Mouse (Mus musculus) intestine, embryonic 16.5 days (tissue): Measurements from ENCODE around the gene Acot7. TPM values are rescaled to one million over a fixed set of nuclear protein-coding genes. Genes with fewer than 3 reads are reported as not detected.
A peak's percentile ranks its signal among the peaks of the same experiment; 100 is the strongest.

Experiments
- ATAC-seq: fragments of 200-750 bp; cut with Nextera tagmentation; 2 replicates; pipeline ENCODE4 v1.8.0; 2017; ENCODE audit warnings: moderate TSS enrichment, moderate library complexity
- H3K27ac ChIP-seq: fragments of 300-500 bp; sonication (generic); 2 replicates; pipeline ENCODE4 v1.5.1; 2014; ENCODE audit warnings: mild to moderate bottlenecking, low read length
- H3K27me3 ChIP-seq: fragments of 300-500 bp; sonication (generic); replicated peaks from 2 replicates; pipeline ENCODE4 v1.6.1; 2014; ENCODE audit warnings: low read length, control low read depth, mixed read lengths; ENCODE audit not compliant: control insufficient read depth, insufficient read depth
- H3K36me3 ChIP-seq: fragments of 300-500 bp; sonication (generic); 2 replicates; pipeline ENCODE4 v1.6.1; 2014; ENCODE audit warnings: low read length, control low read depth; ENCODE audit not compliant: control insufficient read depth, insufficient read depth
- H3K4me1 ChIP-seq: fragments of 300-500 bp; sonication (generic); 2 replicates; pipeline ENCODE4 v1.6.1; 2014; ENCODE audit warnings: low read length, control low read depth, mixed read lengths; ENCODE audit not compliant: control insufficient read depth, insufficient read depth
- H3K4me2 ChIP-seq: fragments of 300-500 bp; sonication (generic); 2 replicates; pipeline ENCODE4 v1.6.1; 2014; ENCODE audit warnings: low read depth, low read length, control low read depth
- H3K4me3 ChIP-seq: fragments of 300-500 bp; sonication (generic); 2 replicates; pipeline ENCODE4 v1.5.1; 2014; ENCODE audit warnings: mild to moderate bottlenecking, low read length
- H3K9ac ChIP-seq: fragments of 300-500 bp; sonication (generic); 2 replicates; pipeline ENCODE4 v1.6.1; 2014; ENCODE audit warnings: low read depth, low read length
- H3K9me3 ChIP-seq: fragments of 300-500 bp; sonication (generic); 2 replicates; pipeline ENCODE4 v1.6.1; 2016; ENCODE audit warnings: low read length, control low read depth; ENCODE audit not compliant: control insufficient read depth
- WGBS: fragments of 180-500 bp; shearing (Covaris S2); extraction: QIAGEN DNeasy Blood & Tissue Kit; methylation state at CpG from one replicate; pipeline ENCODE4 v1.1.7; 2014; 5-methylcytosine and 5-hydroxymethylcytosine counted together
- polyA plus RNA-seq: library from polyadenylated mRNA; unstranded; fragments of >200 nt; fragmentation: Nextera tagmentation; extraction: Ambion mirVana; gene quantifications from 2 replicates; pipeline ENCODE4 v1.2.1, GENCODE M21; 2015

The Acot7 gene
- polyA plus RNA-seq, 1 experiment from 2014 or later: 52.5 TPM

GRCm38 (mm10) chr4:152135363-152135762 lies 42.6 kb upstream of the Acot7 start:
- H3K4me3 ChIP-seq: no peak overlapping the region

DNA sequence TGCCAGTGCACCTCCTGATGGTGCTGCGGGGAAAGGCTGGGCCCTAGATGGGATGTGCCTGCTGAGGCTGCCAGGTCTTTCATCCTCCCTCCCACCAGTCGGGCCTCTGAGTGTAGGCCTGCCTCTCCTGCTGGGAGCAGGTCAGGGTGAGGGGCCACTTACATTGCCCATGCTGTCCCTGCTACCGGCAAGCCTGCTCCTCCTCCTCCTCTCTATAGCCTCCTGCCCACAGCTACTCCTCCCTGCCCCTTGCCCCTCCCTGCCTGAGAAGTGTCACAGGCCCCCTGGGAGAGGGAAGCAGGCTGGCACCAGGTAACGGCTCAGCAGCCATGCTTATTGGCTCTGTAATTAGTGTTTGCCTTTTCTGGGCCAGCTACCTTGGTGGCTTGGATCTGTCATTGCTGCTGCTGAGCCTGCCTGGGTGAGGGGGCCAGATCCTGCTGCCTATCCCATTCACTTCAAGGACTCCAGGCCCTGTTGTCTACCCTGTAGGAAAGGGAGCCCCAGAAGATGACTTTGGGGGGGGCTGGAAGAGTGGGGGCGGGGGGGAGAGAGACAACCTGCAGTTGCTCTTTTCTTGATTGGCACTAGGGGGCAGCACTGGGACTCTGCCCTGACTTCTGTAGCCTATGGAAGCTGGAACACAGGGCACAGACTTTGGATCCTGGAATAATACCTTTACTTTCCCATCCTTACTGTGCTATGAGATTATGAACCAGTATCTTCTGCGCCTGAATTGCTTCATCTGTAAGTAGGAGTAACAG lies 41.6 kb upstream of the Acot7 start:
- Histone ChIP-seq H3K9me3 (no peaks in the 10 kb centered on the region), H3K9ac (no peak overlapping the region), H3K36me3 (no peaks in the 10 kb centered on the region), H3K27me3 (peaks cover 26% of the 10 kb centered on the region), H3K4me1 (peaks cover 27% of the 10 kb centered on the region), H3K4me2 (no peak overlapping the region), H3K4me3 (no peak overlapping the region), H3K27ac (no peak overlapping the region)
- 34% methylated on average over 6 of the region's 6 CpGs for WGBS
- no peak for ATAC-seq

More at GRCm38 (mm10) chr4:152135363-152135762, 42.6 kb upstream of the Acot7 start:
- H3K27me3 ChIP-seq: peaks cover 32% of the 10 kb centered on the region
- H3K9me3 ChIP-seq: no peaks in the 10 kb centered on the region
- no peaks in the 10 kb centered on the region for H3K36me3 ChIP-seq
- H3K9ac ChIP-seq: no peak overlapping the region
- 74% methylated on average over 12 of the region's 12 CpGs for WGBS
- H3K4me2 ChIP-seq: no peak overlapping the region
- no peak for ATAC-seq
- no peak overlapping the region for H3K27ac ChIP-seq
- peaks cover 36% of the 10 kb centered on the region for H3K4me1 ChIP-seq

GRCm38 (mm10) chr4:152136876-152137250 lies 41.1 kb upstream of the Acot7 start:
- H3K36me3 ChIP-seq: no peaks in the 10 kb centered on the region
- H3K9me3 ChIP-seq: no peaks in the 10 kb centered on the region
- peaks cover 21% of the 10 kb centered on the region for H3K4me1 ChIP-seq
- no peak overlapping the region for H3K9ac ChIP-seq
- H3K4me2 ChIP-seq: no peak overlapping the region
- 91% methylated on average over 2 of the region's 2 CpGs for WGBS
- peaks cover 24% of the 10 kb centered on the region for H3K27me3 ChIP-seq
- H3K27ac ChIP-seq: no peak overlapping the region
- no peak for ATAC-seq
- no peak overlapping the region for H3K4me3 ChIP-seq

DNA sequence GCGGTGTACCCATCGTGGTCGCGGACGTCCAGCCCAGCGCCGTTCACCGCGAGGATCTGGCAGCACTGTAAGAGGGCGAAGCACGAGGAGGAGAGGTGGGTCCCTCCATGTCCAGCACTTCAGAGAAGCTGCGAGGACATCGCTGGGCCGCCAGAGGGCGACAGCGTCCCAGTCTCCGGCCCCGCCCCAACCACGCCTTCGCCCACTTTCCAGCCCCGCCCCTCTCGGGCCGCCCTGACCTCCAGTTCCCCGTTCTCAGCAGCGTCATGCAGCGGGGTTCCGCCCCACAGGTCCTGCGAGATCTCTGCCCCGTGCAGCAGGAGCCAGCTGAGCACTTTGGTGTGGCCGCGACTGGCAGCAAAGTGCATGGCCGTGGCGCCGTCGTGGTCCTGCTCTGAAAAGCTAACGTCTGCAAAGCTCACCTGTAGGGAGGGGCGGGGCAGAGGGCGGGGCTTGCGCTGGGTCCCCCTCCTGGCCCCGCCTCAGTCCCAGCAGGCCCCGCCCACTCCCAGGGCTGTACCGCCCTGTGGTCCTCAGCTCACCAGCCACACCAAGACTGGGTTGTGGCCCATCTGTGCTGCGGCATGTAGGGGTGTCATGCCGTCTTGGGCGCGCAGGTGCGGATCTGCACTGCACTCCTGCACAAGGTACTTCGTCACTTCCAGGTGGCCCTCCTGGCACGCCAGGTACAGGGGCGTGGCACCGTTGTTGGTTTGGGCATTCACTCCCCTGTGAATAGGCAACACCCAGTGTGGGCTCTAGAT lies 39.3 kb upstream of the Acot7 start:
- Histone ChIP-seq H3K4me2 (peak overlapping the region; percentile 79), H3K27ac (no peak overlapping the region), H3K9ac (peak overlapping the region; percentile 55), H3K4me3 (peak overlapping the region; percentile 51), H3K9me3 (no peaks in the 10 kb centered on the region), H3K4me1 (peaks cover 9% of the 10 kb centered on the region), H3K36me3 (no peaks in the 10 kb centered on the region), H3K27me3 (peaks cover 9% of the 10 kb centered on the region)
- ATAC-seq: peak; percentile 90
- WGBS: 2% methylated on average over 50 of the region's 51 CpGs

DNA sequence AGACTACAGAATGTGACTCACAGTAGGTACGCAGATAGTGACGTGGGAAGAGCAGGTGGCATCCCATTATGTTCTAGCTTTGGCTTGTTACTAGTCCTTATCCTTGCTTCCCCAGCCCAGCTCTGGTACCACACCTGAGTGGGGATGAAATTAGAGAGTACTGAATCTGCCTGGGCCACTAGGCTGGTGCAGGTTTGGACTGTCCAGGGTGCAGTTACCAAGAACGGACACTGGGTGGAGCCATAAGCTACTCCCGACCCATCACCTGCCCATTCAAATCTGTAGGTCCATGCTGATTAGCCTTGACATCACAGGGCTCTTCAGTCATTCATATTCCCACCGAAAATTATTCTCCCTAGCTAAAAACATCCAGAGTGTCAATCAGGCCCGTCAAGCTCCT lies 37.5 kb upstream of the Acot7 start:
- no peak for ATAC-seq
- Histone ChIP-seq H3K4me3 (no peak overlapping the region), H3K27ac (no peak overlapping the region), H3K4me2 (no peak overlapping the region), H3K9me3 (no peaks in the 10 kb centered on the region), H3K27me3 (peaks cover 4% of the 10 kb centered on the region), H3K36me3 (no peaks in the 10 kb centered on the region), H3K4me1 (peaks cover 4% of the 10 kb centered on the region), H3K9ac (no peak overlapping the region)
- 33% methylated on average over 6 of the region's 6 CpGs for WGBS

DNA sequence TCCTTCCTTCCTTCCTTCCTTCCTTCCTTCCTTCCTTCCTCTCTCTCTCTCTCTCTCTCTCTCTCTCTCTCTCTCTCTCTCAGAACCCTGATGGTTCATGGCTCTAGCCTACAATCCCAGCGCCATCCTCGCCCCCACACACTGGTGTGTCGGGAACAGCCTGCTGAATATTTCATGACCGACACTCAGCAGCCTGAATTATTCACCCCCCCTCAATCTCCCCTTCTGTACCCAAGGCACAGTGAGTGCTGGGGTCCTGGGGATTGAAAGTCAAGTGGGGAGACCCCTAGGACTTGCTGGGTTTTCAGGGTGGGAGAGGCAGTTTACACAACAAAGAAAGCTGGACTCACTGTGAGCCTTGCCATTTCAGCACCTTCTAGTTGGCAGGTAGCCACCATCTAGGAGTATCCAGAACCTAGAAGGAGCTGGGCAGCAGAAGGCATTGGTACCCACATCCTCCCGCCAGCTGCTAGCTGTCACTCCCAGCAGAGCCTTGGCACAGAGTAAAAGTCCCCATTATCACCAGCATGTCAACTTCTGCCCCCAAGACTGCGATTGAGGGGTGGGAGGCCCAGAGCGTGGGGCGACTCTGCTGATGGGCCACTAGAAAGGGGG lies 36.3 kb upstream of the Acot7 start:
- Histone ChIP-seq H3K4me2 (no peak overlapping the region), H3K27me3 (peaks cover 4% of the 10 kb centered on the region), H3K9ac (no peak overlapping the region), H3K27ac (no peak overlapping the region), H3K36me3 (no peaks in the 10 kb centered on the region), H3K4me1 (peaks cover 4% of the 10 kb centered on the region), H3K4me3 (no peak overlapping the region), H3K9me3 (no peaks in the 10 kb centered on the region)
- no peak for ATAC-seq
- 76% methylated on average over 8 of the region's 8 CpGs for WGBS

GRCm38 (mm10) chr4:152143632-152144031 lies 34.3 kb upstream of the Acot7 start:
- Histone ChIP-seq H3K4me2 (no peak overlapping the region), H3K4me1 (peaks cover 4% of the 10 kb centered on the region), H3K9ac (no peak overlapping the region), H3K4me3 (no peak overlapping the region), H3K36me3 (no peaks in the 10 kb centered on the region), H3K27me3 (peaks cover 4% of the 10 kb centered on the region), H3K27ac (no peak overlapping the region), H3K9me3 (no peaks in the 10 kb centered on the region)
- 36% methylated on average over 1 of the region's 1 CpGs for WGBS
- no peak for ATAC-seq

DNA sequence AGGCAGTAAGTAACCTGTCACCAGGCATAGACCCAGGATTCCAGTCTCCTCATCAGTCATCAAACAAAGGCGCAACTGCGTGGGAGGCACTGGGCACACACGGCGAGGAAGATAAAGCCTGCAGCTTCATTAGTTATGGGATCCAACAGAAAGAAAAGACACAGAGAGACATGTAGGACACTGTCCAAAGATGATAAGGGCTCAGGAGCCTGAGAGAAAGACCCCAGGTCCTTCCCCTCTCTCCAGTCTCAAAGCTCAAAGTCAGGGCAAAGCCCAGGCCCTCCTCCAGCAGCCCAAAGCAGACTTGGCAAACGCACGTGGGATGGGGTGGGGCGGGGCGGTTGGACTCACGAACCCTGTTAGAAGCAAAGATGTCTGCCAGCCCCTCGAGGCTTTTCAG lies 32.5 kb upstream of the Acot7 start:
- no peak overlapping the region for H3K4me2 ChIP-seq
- H3K4me1 ChIP-seq: no peaks in the 10 kb centered on the region
- H3K4me3 ChIP-seq: no peak overlapping the region
- H3K27me3 ChIP-seq: peaks cover 14% of the 10 kb centered on the region
- no peak overlapping the region for H3K9ac ChIP-seq
- H3K36me3 ChIP-seq: no peaks in the 10 kb centered on the region
- H3K9me3 ChIP-seq: no peaks in the 10 kb centered on the region
- no peak for ATAC-seq
- H3K27ac ChIP-seq: no peak overlapping the region
- WGBS: 62% methylated on average over 10 of the region's 10 CpGs

- 59% methylated on average over 11 of the region's 11 CpGs for WGBS
- no peaks in the 10 kb centered on the region for H3K4me1 ChIP-seq
- peaks cover 20% of the 10 kb centered on the region for H3K27me3 ChIP-seq
- H3K9me3 ChIP-seq: no peaks in the 10 kb centered on the region
- no peaks in the 10 kb centered on the region for H3K36me3 ChIP-seq
- H3K4me3 ChIP-seq: no peak overlapping the region
- no peak overlapping the region for H3K4me2 ChIP-seq
- ATAC-seq: no peak
- peak overlapping the region; percentile 7; the same call in 1 of the 2 replicates for H3K9ac ChIP-seq
- no peak overlapping the region for H3K27ac ChIP-seq
These were observed 31.7 kb upstream of the Acot7 start for GRCm38 (mm10) chr4:152146033-152146827.
